Mouse (Mus musculus) heart, embryonic 14.5 days (tissue): ENCODE data around the gene Elf2. TPM values are rescaled to one million over a fixed set of nuclear protein-coding genes. Genes with fewer than 3 reads are reported as not detected.

Experiments used
- ATAC-seq: fragments of 200-750 bp; cut with Nextera tagmentation; 2 replicates; pipeline ENCODE4 v1.8.0; 2017; ENCODE audit warnings: low read depth, moderate TSS enrichment; ENCODE audit not compliant: insufficient number of reproducible peaks, insufficient read depth, low FRiP score
- H3K27ac ChIP-seq, 2 experiments: fragments of 200-500 bp in 1 of 2; fragments of 300-500 bp in 1 of 2; sonication (generic) in 1 of 2; replicated peaks in 1 of 2; 2 replicates each; pipeline ENCODE4 v1.5.1; 2012 to 2014; ENCODE audit warnings: low read depth in 2 of 2, low read length in 2 of 2, control low read depth in 1 of 2, mild to moderate bottlenecking in 1 of 2, mixed read lengths in 1 of 2; ENCODE audit not compliant: control insufficient read depth in 1 of 2, insufficient read depth in 1 of 2
- H3K27me3 ChIP-seq: fragments of 300-500 bp; sonication (generic); 2 replicates; pipeline ENCODE4 v1.6.1; 2014; ENCODE audit warnings: mild to moderate bottlenecking, low read length, control low read depth; ENCODE audit not compliant: control insufficient read depth, insufficient read depth
- H3K36me3 ChIP-seq: fragments of 300-500 bp; sonication (generic); 2 replicates; pipeline ENCODE4 v1.6.1; 2014; ENCODE audit warnings: mild to moderate bottlenecking, control low read depth, low read length, mixed read lengths; ENCODE audit not compliant: control insufficient read depth, insufficient read depth
- H3K4me1 ChIP-seq, 2 experiments: fragments of 200-500 bp in 1 of 2; fragments of 300-500 bp in 1 of 2; sonication (generic) in 1 of 2; 2 replicates each; pipeline ENCODE4 v1.6.1; 2012 to 2014; ENCODE audit warnings: low read length in 2 of 2, control low read depth in 1 of 2, mixed read lengths in 1 of 2; ENCODE audit not compliant: control insufficient read depth in 2 of 2, insufficient read depth in 2 of 2
- H3K4me2 ChIP-seq: fragments of 300-500 bp; sonication (generic); 2 replicates; pipeline ENCODE4 v1.6.1; 2014; ENCODE audit warnings: mild to moderate bottlenecking, low read length
- H3K4me3 ChIP-seq, 2 experiments: fragments of 200-500 bp in 1 of 2; fragments of 300-500 bp in 1 of 2; sonication (generic) in 1 of 2; 2 replicates each; pipeline ENCODE4 v1.5.1; 2012 to 2014; ENCODE audit warnings: low read length in 2 of 2, mild to moderate bottlenecking in 2 of 2, control low read depth in 1 of 2, low read depth in 1 of 2, moderate library complexity in 1 of 2; ENCODE audit not compliant: control insufficient read depth in 1 of 2, insufficient read depth in 1 of 2
- H3K9ac ChIP-seq: fragments of 300-500 bp; sonication (generic); 2 replicates; pipeline ENCODE4 v1.6.1; 2014; ENCODE audit warnings: mild to moderate bottlenecking, low read length
- H3K9me3 ChIP-seq: fragments of 300-500 bp; sonication (generic); 2 replicates; pipeline ENCODE4 v1.6.1; 2016; ENCODE audit warnings: low read length, control low read depth; ENCODE audit not compliant: control insufficient read depth
- WGBS: fragments of 180-500 bp; shearing (Covaris S2); extraction: QIAGEN DNeasy Blood & Tissue Kit; methylation state at CpG from one replicate; pipeline ENCODE4 v1.1.7; 2014; 5-methylcytosine and 5-hydroxymethylcytosine counted together
- polyA plus RNA-seq: library from polyadenylated mRNA; unstranded; fragments of >200 nt; fragmentation: Nextera tagmentation; extraction: Ambion mirVana; gene quantifications from 2 replicates; pipeline ENCODE4 v1.2.1, GENCODE M21; 2014

Elf2 gene
- polyA plus RNA-seq, 1 experiment from 2014 or later: 60.7 TPM

DNA sequence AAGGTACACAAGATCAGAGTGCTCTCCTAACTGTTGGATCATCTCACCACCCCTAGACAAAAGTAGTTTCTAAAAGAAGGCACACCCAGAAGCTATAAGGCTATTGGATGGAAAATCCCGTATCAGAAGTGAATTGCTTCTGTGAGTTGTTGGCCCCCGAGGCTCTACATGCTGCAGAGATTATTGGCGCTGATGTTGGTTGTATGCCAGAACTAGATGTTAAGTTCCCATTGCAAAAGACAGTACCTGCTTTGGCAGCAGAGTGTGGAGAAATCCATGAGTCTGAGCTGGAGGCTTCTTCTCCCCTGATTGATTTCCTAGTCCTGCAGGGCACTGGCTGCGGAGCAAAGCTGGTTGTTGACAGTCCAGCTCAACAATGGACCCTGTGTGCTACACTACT, 27.5 kb upstream of the Elf2 start:
- H3K4me1 ChIP-seq: peaks cover 6 to 9% of the 10 kb centered on the region in 2 experiments; a peak in 3 of 4 replicates
- no peaks in the 10 kb centered on the region for H3K9me3 ChIP-seq
- 61% methylated on average over 4 of the region's 4 CpGs for WGBS
- H3K27ac ChIP-seq: no peak overlapping the region
- no peaks in the 10 kb centered on the region for H3K36me3 ChIP-seq
- H3K4me2 ChIP-seq: no peak overlapping the region
- no peak overlapping the region for H3K9ac ChIP-seq
- no peak overlapping the region for H3K4me3 ChIP-seq
- H3K27me3 ChIP-seq: no peaks in the 10 kb centered on the region
- no peak for ATAC-seq

DNA sequence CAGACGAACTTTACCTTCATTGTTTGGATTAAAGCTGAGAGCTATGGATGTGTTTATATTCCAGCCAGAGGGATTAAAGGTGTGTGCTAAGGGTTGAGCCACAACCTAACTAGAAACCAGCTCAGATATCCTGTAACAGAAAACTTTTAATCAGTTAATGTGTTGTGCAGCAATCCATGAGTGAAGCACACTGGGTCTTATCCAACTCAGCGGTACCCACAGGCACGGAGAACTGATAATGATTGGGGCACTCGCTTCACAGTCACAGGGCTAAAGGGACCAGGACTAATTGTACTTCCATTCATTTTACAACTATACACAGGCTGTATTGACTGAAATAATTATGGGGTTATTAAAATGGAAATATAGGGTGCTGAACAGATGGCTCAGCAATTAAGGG, 26.5 kb upstream of the Elf2 start:
- WGBS: 54% methylated on average over 4 of the region's 4 CpGs
- H3K36me3 ChIP-seq: no peaks in the 10 kb centered on the region

DNA sequence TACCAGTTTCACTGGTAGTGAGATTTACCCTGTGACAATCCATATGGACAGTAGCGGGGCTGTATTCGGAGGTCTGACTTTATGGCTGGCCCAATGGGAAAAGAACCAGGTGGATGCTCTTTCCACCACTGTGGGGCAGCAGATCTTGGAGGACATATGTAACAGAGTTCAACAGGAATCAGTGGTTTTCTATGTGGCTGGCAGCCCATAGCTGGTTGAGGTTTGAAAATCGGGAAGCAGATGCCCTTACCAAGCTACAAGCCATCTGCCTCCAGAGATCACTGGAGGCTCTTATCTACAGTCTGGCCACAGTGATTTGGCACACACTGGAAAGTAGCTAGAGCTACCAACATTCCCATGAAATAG, 25.0 kb upstream of the Elf2 start:
- Histone ChIP-seq H3K9me3 (no peaks in the 10 kb centered on the region), H3K4me3 (peak overlapping the region in 1 of 2 experiments; percentile 38; a peak in 2 of 4 replicates), H3K4me1 (peaks cover 6 to 9% of the 10 kb centered on the region in 2 experiments), H3K4me2 (peak overlapping the region; percentile 71), H3K36me3 (no peaks in the 10 kb centered on the region), H3K27me3 (no peaks in the 10 kb centered on the region), H3K27ac (no peak overlapping the region), H3K9ac (peak overlapping the region; percentile 21)
- ATAC-seq: no peak
- WGBS: 3% methylated on average over 3 of the region's 3 CpGs

More for the DNA sequence above, 26.5 kb upstream of the Elf2 start:
- Histone ChIP-seq H3K27ac (no peak overlapping the region), H3K9me3 (no peaks in the 10 kb centered on the region), H3K4me1 (peaks cover 6 to 9% of the 10 kb centered on the region in 2 experiments; a peak in 3 of 4 replicates), H3K9ac (no peak overlapping the region), H3K27me3 (no peaks in the 10 kb centered on the region), H3K4me3 (no peak overlapping the region), H3K4me2 (no peak overlapping the region)
- ATAC-seq: no peak

- WGBS: 5% methylated on average over 31 of the region's 31 CpGs
- H3K4me3 ChIP-seq: peak overlapping the region; percentile 38 to 42
- H3K9ac ChIP-seq: peak overlapping the region; percentile 21
- no peaks in the 10 kb centered on the region for H3K36me3 ChIP-seq
- H3K9me3 ChIP-seq: no peaks in the 10 kb centered on the region
- H3K27me3 ChIP-seq: no peaks in the 10 kb centered on the region
- ATAC-seq: peak; percentile 82
- H3K4me1 ChIP-seq: peaks cover 6 to 9% of the 10 kb centered on the region in 2 experiments
- peak overlapping the region; percentile 12 to 41 for H3K27ac ChIP-seq
- peak overlapping the region; percentile 71 for H3K4me2 ChIP-seq
Observed at GRCm38 (mm10) chr3:51364703-51365516, 24.4 kb upstream of the Elf2 start.

DNA sequence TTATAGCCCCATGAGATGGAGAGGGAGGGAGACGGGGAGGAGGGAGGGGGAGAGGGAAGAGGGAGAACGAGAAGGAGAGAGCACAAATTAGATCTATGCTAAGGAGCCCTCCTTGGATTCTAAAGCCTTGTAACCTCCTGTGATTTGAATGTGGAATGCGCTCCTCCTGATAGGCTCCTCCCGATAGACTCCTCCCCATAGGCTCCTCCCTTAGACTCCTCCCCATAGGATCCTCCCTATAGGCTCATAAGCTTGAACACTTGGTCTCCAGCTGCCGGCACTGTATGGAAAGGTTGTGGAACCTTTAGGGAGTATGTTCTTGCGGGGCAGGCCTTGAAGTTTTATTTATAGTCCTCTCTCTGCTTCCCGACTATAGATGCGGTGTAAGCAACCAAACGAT, 20.6 kb upstream of the Elf2 start:
- Histone ChIP-seq H3K4me1 (peaks cover 12 to 13% of the 10 kb centered on the region in 2 experiments), H3K27ac (no peak overlapping the region), H3K9me3 (no peaks in the 10 kb centered on the region), H3K4me2 (peak overlapping the region; percentile 9; the same call in 1 of the 2 replicates), H3K27me3 (no peaks in the 10 kb centered on the region), H3K9ac (no peak overlapping the region), H3K4me3 (no peak overlapping the region), H3K36me3 (no peaks in the 10 kb centered on the region)
- no peak for ATAC-seq
- 34% methylated on average over 9 of the region's 9 CpGs for WGBS

DNA sequence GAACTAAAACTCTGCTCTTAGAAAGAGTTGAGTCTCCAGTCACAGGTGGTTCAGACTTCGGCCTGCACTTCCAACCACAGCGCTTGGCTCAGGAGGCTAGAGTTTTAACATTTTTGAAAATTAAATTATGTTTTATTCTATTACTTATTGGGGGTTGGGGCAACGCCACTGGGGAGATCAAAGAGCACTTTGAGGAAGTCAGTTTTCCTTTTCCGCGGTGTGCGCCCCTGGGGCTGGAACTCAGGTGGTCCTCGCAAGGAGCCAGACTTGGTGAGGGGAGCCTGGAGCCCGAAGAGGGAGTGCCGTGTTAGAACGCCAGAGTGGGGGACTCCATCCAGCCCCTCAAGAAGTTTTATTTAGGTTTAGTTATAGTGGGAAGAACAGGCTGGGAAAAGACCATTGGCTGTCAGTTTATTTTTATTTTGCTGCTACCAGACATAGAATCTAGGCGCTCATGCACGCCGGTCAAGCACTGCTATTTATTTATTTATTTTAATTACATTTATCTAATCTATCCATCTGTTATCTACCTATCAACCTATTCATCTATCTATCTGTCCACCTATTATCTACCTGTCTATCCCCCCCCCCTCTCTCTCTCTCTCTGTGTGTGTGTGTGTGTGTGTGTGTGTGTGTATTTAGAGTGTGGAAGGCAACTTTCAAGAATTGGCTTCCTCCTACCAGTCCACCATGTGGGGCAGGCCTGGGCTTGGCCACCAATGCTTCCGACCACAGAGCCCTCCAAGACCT, 19.3 kb upstream of the Elf2 start:
- no peaks in the 10 kb centered on the region for H3K27me3 ChIP-seq
- no peak overlapping the region for H3K9ac ChIP-seq
- no peak for ATAC-seq
- H3K9me3 ChIP-seq: no peaks in the 10 kb centered on the region
- no peak overlapping the region for H3K27ac ChIP-seq
- H3K36me3 ChIP-seq: no peaks in the 10 kb centered on the region
- peaks cover 7 to 9% of the 10 kb centered on the region in 2 experiments; a peak in 3 of 4 replicates for H3K4me1 ChIP-seq
- 26% methylated on average over 14 of the region's 14 CpGs for WGBS
- H3K4me2 ChIP-seq: peak overlapping the region; percentile 83
- H3K4me3 ChIP-seq: peak overlapping the region; percentile 55 to 56; a peak in 3 of 4 replicates

DNA sequence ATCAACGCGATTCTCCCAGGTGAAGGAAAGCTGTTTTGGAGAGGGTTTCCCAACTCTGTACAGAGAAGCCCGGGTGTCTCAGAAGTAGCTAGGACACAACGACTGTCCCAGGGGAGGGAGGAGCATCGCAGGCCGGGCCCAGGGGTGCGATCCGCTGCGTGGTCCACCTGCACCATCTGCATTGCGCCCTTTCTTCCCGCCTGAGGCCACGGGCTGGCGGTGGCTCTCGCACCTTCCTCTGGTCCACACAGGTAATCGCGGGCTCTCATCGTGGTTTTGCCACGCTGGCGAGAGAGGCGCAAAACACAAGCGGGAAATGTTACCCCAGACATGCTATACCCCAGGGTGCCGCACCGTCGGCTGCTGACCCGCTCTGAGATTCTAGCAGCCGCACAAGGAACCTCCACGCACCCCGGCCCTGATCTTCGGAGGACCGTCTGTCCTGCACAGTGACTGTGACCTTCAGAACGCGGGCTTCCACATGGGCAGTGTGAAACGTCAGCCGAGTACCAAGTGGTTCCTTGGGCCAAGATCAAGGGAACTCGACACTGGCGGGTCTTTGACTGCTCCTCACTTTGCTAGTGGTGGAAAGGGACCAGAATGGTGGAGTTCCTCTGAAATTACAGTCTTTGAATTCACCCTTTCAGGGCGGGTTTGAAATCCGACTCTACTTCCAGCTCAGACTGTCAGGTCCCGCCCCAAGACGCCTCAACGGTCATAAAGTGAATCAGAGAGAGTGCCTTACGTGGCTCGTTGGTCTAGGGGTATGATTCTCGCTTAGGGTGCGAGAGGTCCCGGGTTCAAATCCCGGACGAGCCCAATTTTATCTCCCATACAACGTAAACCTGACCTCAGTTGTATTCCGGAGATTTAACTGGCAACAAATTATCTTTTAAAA, 18.4 kb upstream of the Elf2 start:
- H3K27me3 ChIP-seq: no peaks in the 10 kb centered on the region
- peak; percentile 58; the same call in 1 of the 2 replicates for ATAC-seq
- peak overlapping the region; percentile 44 to 74 for H3K27ac ChIP-seq
- H3K9me3 ChIP-seq: no peaks in the 10 kb centered on the region
- peak overlapping the region; percentile 78 for H3K9ac ChIP-seq
- peaks cover 4 to 6% of the 10 kb centered on the region in 2 experiments; a peak in 2 of 4 replicates for H3K4me1 ChIP-seq
- H3K4me2 ChIP-seq: peak overlapping the region; percentile 83
- no peaks in the 10 kb centered on the region for H3K36me3 ChIP-seq
- peak overlapping the region; percentile 55 to 56 for H3K4me3 ChIP-seq
- WGBS: 2% methylated on average over 50 of the region's 50 CpGs
